Mouse (Mus musculus): ENCODE data around the gene Mcm7. TPM values are rescaled to one million over a fixed set of nuclear protein-coding genes. Genes with fewer than 3 reads are reported as not detected.
A peak's percentile ranks its signal among the peaks of the same experiment; 100 is the strongest.
"Not testable (repeated sequence)": the region's sequence is repeated elsewhere in the genome, so short reads cannot be mapped to it uniquely, and the experiment has no call there.

The Mcm7 gene
- 208 and 210 TPM in 2 replicates for polyA plus RNA-seq (2015; fragmentation: Nextera tagmentation; extraction: Ambion mirVana)

- under 1% methylated on average over 54 of the region's 54 CpGs for WGBS
- peak within 1 kb of the TSS; percentile 69 for H3K4me3 ChIP-seq
- peak within 1 kb of the TSS; percentile 93 for H3K27ac ChIP-seq
- peak within 1 kb of the TSS; percentile 75 for H3K9ac ChIP-seq
- no peaks in the 10 kb centered on the region for H3K27me3 ChIP-seq
- peaks cover 29% of the 10 kb centered on the region for H3K4me1 ChIP-seq
- peaks cover 61% of the 10 kb centered on the region for H3K36me3 ChIP-seq
- no peaks in the 10 kb centered on the region for H3K9me3 ChIP-seq
- peak; percentile 93 for ATAC-seq (ENCODE audit: low FRiP score, low read depth)
- peak within 1 kb of the TSS; percentile 76 for H3K4me2 ChIP-seq (replicated peaks)
Observed at GRCm38 (mm10) chr5:138171695-138172491, at the start of gene Mcm7, which contains the start of gene Ap4m1. TSS of gene Mcm7 (minus strand) at chr5:138172422. TSS of gene Ap4m1 (plus strand) at chr5:138172002.

- Histone ChIP-seq H3K4me1 (no peaks in the 10 kb centered on the region), H3K9me3 (peaks cover 25% of the 10 kb centered on the region), H3K36me3 (no peaks in the 10 kb centered on the region), H3K27ac (no peak overlapping the region), H3K4me3 (no peak overlapping the region), H3K4me2 (replicated peaks) (no peak overlapping the region), H3K27me3 (no peaks in the 10 kb centered on the region), H3K9ac (no peak overlapping the region)
- WGBS: 67% methylated on average over 2 of the region's 2 CpGs
- no peak for ATAC-seq (ENCODE audit: low FRiP score, low read depth)
Observed at GRCm38 (mm10) chr5:138219864-138220263, 47.6 kb upstream of the Mcm7 start.

GRCm38 (mm10) chr5:138216632-138217031 is 44.4 kb upstream of the Mcm7 start:
- H3K4me1 ChIP-seq; H3K27me3 ChIP-seq; ATAC-seq (ENCODE audit: low FRiP score, low read depth); H3K36me3 ChIP-seq; H3K27ac ChIP-seq; H3K9ac ChIP-seq; H3K4me3 ChIP-seq; H3K4me2 ChIP-seq (replicated peaks): not testable (repeated sequence)
- peaks cover 31% of the 10 kb centered on the region for H3K9me3 ChIP-seq
- WGBS: 96% methylated on average over 13 of the region's 13 CpGs

GRCm38 (mm10) chr5:138207873-138208272 is 35.7 kb upstream of the Mcm7 start:
- no peak overlapping the region for H3K27ac ChIP-seq
- H3K4me3 ChIP-seq: no peak overlapping the region
- H3K9me3 ChIP-seq: peaks cover 12% of the 10 kb centered on the region
- no peak overlapping the region for H3K4me2 ChIP-seq (replicated peaks)
- ATAC-seq (ENCODE audit: low FRiP score, low read depth): no peak
- H3K4me1 ChIP-seq: no peaks in the 10 kb centered on the region
- no peaks in the 10 kb centered on the region for H3K36me3 ChIP-seq
- no peak overlapping the region for H3K9ac ChIP-seq
- no peaks in the 10 kb centered on the region for H3K27me3 ChIP-seq
- 83% methylated on average over 4 of the region's 4 CpGs for WGBS

- Histone ChIP-seq H3K27me3 (no peaks in the 10 kb centered on the region), H3K4me3 (no peak overlapping the region), H3K9me3 (peaks cover 12% of the 10 kb centered on the region), H3K9ac (no peak overlapping the region), H3K27ac (no peak overlapping the region), H3K4me1 (no peaks in the 10 kb centered on the region), H3K4me2 (replicated peaks) (no peak overlapping the region), H3K36me3 (no peaks in the 10 kb centered on the region)
- ATAC-seq (ENCODE audit: low FRiP score, low read depth): no peak
- 84% methylated on average over 1 of the region's 1 CpGs for WGBS
Observed at GRCm38 (mm10) chr5:138207253-138207652, 35.0 kb upstream of the Mcm7 start.

- Histone ChIP-seq H3K9me3 (peaks cover 12% of the 10 kb centered on the region), H3K27ac (no peak overlapping the region), H3K4me2 (replicated peaks) (no peak overlapping the region), H3K36me3 (no peaks in the 10 kb centered on the region), H3K4me3 (no peak overlapping the region), H3K9ac (no peak overlapping the region), H3K27me3 (no peaks in the 10 kb centered on the region), H3K4me1 (no peaks in the 10 kb centered on the region)
- no peak for ATAC-seq (ENCODE audit: low FRiP score, low read depth)
- WGBS: 88% methylated on average over 3 of the region's 3 CpGs
Observed at GRCm38 (mm10) chr5:138202086-138202485, 29.9 kb upstream of the Mcm7 start.

GRCm38 (mm10) chr5:138199576-138199975 is 27.4 kb upstream of the Mcm7 start:
- Histone ChIP-seq H3K9ac (no peak overlapping the region), H3K4me3 (no peak overlapping the region), H3K27ac (no peak overlapping the region), H3K4me1 (peaks cover 10% of the 10 kb centered on the region), H3K9me3 (peaks cover 4% of the 10 kb centered on the region; the same call in 1 of the 2 replicates), H3K4me2 (replicated peaks) (no peak overlapping the region), H3K36me3 (no peaks in the 10 kb centered on the region), H3K27me3 (no peaks in the 10 kb centered on the region)
- WGBS: 15% methylated on average over 1 of the region's 1 CpGs
- no peak for ATAC-seq (ENCODE audit: low FRiP score, low read depth)

GRCm38 (mm10) chr5:138195463-138195862 is 23.2 kb upstream of the Mcm7 start:
- H3K4me2 ChIP-seq (replicated peaks): peak overlapping the region; percentile 81

GRCm38 (mm10) chr5:138194755-138195345 is 22.6 kb upstream of the Mcm7 start:
- Histone ChIP-seq H3K9me3 (no peaks in the 10 kb centered on the region), H3K4me3 (peak overlapping the region; percentile 75), H3K27ac (peak overlapping the region; percentile 83), H3K27me3 (no peaks in the 10 kb centered on the region), H3K9ac (peak overlapping the region; percentile 86), H3K36me3 (peaks cover 32% of the 10 kb centered on the region), H3K4me2 (replicated peaks) (peak overlapping the region; percentile 81), H3K4me1 (peaks cover 10% of the 10 kb centered on the region)
- peak; percentile 57 for ATAC-seq (ENCODE audit: low FRiP score, low read depth)
- 2% methylated on average over 29 of the region's 29 CpGs for WGBS

More at GRCm38 (mm10) chr5:138195463-138195862, 23.2 kb upstream of the Mcm7 start:
- H3K4me3 ChIP-seq: peak overlapping the region; percentile 75
- no peak for ATAC-seq (ENCODE audit: low FRiP score, low read depth)
- no peaks in the 10 kb centered on the region for H3K9me3 ChIP-seq
- H3K9ac ChIP-seq: 0 out of 2 replicates have a peak overlapping the region, but pooled peaks have one; percentile 86
- H3K27me3 ChIP-seq: no peaks in the 10 kb centered on the region
- H3K36me3 ChIP-seq: peaks cover 26% of the 10 kb centered on the region
- H3K4me1 ChIP-seq: peaks cover 10% of the 10 kb centered on the region
- WGBS: 78% methylated on average over 7 of the region's 7 CpGs
- no peak overlapping the region for H3K27ac ChIP-seq

- Histone ChIP-seq H3K27me3 (no peaks in the 10 kb centered on the region), H3K36me3 (peaks cover 38% of the 10 kb centered on the region), H3K4me1 (peaks cover 10% of the 10 kb centered on the region), H3K9me3 (no peaks in the 10 kb centered on the region), H3K27ac (peak within 1 kb of the TSS; percentile 83), H3K4me2 (replicated peaks) (peak within 1 kb of the TSS; percentile 81), H3K9ac (peak within 1 kb of the TSS; percentile 86), H3K4me3 (peak within 1 kb of the TSS; percentile 75)
- WGBS: 7% methylated on average over 53 of the region's 54 CpGs
- ATAC-seq (ENCODE audit: low FRiP score, low read depth): peak; percentile 86
Observed at GRCm38 (mm10) chr5:138193771-138194727, 21.8 kb upstream of the Mcm7 start, which contains the start of gene Mblac1. TSS of gene Mblac1 (plus strand) at chr5:138194314.

GRCm38 (mm10) chr5:138187661-138188306 is 15.6 kb upstream of the Mcm7 start:
- 1% methylated on average over 10 of the region's 10 CpGs for WGBS
- Histone ChIP-seq H3K27ac (peak overlapping the region; percentile 78), H3K9me3 (no peaks in the 10 kb centered on the region), H3K36me3 (peaks cover 48% of the 10 kb centered on the region), H3K4me2 (replicated peaks) (peak overlapping the region; percentile 72), H3K4me3 (peak overlapping the region; percentile 78), H3K9ac (peak overlapping the region; percentile 81), H3K4me1 (peaks cover 19% of the 10 kb centered on the region), H3K27me3 (no peaks in the 10 kb centered on the region)
- ATAC-seq (ENCODE audit: low FRiP score, low read depth): peak; percentile 84
